Mouse (Mus musculus) liver, embryonic 13.5 days (tissue): ENCODE results near the gene Tmem239. TPM values are rescaled to one million over a fixed set of nuclear protein-coding genes. Genes with fewer than 3 reads are reported as not detected.

ENCODE experiments used
- ATAC-seq: fragments of 200-750 bp; cut with Nextera tagmentation; 2 replicates; pipeline ENCODE4 v1.8.0; 2017; ENCODE audit warnings: low read depth, mild to moderate bottlenecking, moderate number of reproducible peaks, moderate library complexity
- DNase-seq: peaks from one replicate; pipeline ENCODE4 v3.0.0; 2022
- H3K27ac ChIP-seq: fragments of 300-500 bp; sonication (generic); 2 replicates; pipeline ENCODE4 v1.5.1; 2015; ENCODE audit warnings: moderate library complexity, mild to moderate bottlenecking, inconsistent platforms
- H3K27me3 ChIP-seq: fragments of 300-500 bp; sonication (generic); 2 replicates; pipeline ENCODE4 v1.6.1; 2015; ENCODE audit warnings: mild to moderate bottlenecking, inconsistent platforms
- H3K36me3 ChIP-seq: fragments of 300-500 bp; sonication (generic); 2 replicates; pipeline ENCODE4 v1.6.1; 2015; ENCODE audit warnings: mild to moderate bottlenecking, inconsistent platforms
- H3K4me1 ChIP-seq: fragments of 300-500 bp; sonication (generic); replicated peaks from 2 replicates; pipeline ENCODE4 v1.6.1; 2015; ENCODE audit warnings: inconsistent platforms
- H3K4me2 ChIP-seq: fragments of 300-500 bp; sonication (generic); 2 replicates; pipeline ENCODE4 v1.6.1; 2015; ENCODE audit warnings: inconsistent platforms, mild to moderate bottlenecking, moderate library complexity
- H3K4me3 ChIP-seq: fragments of 300-500 bp; sonication (generic); replicated peaks from 2 replicates; pipeline ENCODE4 v1.5.1; 2015; ENCODE audit warnings: mild to moderate bottlenecking, inconsistent platforms
- H3K9ac ChIP-seq: fragments of 300-500 bp; sonication (generic); 2 replicates; pipeline ENCODE4 v1.6.1; 2015; ENCODE audit warnings: mild to moderate bottlenecking, inconsistent platforms
- H3K9me3 ChIP-seq: fragments of 300-500 bp; sonication (generic); replicated peaks from 2 replicates; pipeline ENCODE4 v1.6.1; 2016; ENCODE audit warnings: inconsistent platforms
- WGBS: fragments of 180-500 bp; shearing (Covaris S2); methylation state at CpG from one replicate; pipeline ENCODE4 v1.1.7; 2015; ENCODE audit not compliant: insufficient replicate concordance; 5-methylcytosine and 5-hydroxymethylcytosine counted together
- polyA plus RNA-seq: library from polyadenylated mRNA; unstranded; fragments of >200 nt; fragmentation: Nextera tagmentation; extraction: Ambion mirVana; gene quantifications from 2 replicates; pipeline ENCODE4 v1.2.1, GENCODE M21; 2015

Tmem239 gene
- polyA plus RNA-seq, 1 experiment from 2014 or later: not detected

DNA sequence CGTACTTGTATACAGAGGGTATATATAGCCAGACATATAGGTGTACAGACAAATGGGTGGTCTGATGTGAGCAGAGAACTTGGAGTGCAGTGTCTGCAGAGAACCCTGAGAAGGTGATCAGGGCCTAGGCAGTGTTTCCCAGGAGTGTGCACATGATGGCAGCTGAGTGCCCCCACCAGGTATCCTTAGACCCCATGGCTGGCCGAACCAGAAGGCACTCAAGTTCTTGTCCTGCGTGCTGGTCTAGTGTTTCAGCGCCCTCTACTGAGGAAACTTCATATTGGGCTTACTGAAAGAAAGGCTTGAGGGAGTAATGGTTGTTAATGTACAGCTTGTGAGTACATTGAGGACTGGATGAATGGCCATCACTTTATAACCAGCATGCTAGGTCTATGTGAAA, 26.9 kb downstream of the Tmem239 start:
- Histone ChIP-seq H3K4me3 (no peak overlapping the region), H3K9me3 (no peaks in the 10 kb centered on the region), H3K4me2 (no peak overlapping the region), H3K9ac (no peak overlapping the region), H3K27ac (no peak overlapping the region; the same call in 1 of the 2 replicates), H3K36me3 (peaks cover 32% of the 10 kb centered on the region), H3K4me1 (peaks cover 28% of the 10 kb centered on the region), H3K27me3 (no peaks in the 10 kb centered on the region)
- ATAC-seq (no peak), DNase-seq (no peak)
- WGBS: 25% methylated on average over 4 of the region's 4 CpGs

DNA sequence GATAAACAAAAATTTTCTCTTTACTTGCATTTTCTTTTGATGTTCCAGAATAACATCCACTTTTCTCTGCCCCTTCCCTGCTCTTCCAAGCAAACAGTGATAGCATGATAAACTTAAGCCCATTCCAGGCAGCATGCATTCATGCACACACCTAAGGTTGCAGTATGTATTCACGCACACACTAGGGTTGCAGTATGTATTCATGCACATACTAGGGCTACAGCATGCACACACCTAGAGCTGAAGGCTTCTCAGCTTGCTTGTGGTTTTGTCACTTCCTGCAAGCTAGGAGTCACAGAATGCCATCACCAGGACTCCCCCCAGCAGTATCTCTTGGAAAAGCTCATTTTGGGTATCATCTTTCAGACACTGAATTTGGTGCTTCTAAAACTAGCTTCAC, 30.5 kb downstream of the Tmem239 start:
- WGBS: 84% methylated on average over 1 of the region's 1 CpGs
- no peak overlapping the region for H3K4me2 ChIP-seq
- H3K36me3 ChIP-seq: peaks cover 51% of the 10 kb centered on the region

DNA sequence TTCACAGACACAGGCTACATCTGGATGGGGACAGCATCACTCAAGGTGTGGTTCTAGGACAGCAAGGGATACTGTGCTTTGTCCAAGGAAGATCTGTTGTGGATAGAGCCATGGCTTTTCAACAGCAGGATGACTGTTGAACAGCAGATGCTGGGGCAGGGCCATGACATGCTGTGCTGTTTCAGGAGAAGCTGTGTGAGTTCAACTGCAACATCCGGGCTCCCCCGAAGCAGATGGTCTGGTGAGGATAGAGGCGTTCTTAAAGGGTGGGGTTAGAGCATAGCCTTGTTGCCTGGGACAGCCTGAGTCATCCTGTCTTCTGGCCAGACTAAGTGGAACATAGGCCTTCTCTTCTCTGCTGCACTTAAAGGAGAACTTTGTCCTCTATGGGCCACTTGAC, 32.6 kb downstream of the Tmem239 start:
- Histone ChIP-seq H3K36me3 (peaks cover 66% of the 10 kb centered on the region), H3K27me3 (no peaks in the 10 kb centered on the region), H3K4me2 (no peak overlapping the region), H3K27ac (no peak overlapping the region), H3K9me3 (no peaks in the 10 kb centered on the region), H3K4me3 (no peak overlapping the region), H3K9ac (no peak overlapping the region), H3K4me1 (peaks cover 41% of the 10 kb centered on the region)
- WGBS: 81% methylated on average over 3 of the region's 3 CpGs
- no peak for ATAC-seq
- no peak for DNase-seq

More for the DNA sequence above, 30.5 kb downstream of the Tmem239 start:
- Histone ChIP-seq H3K9ac (no peak overlapping the region), H3K4me1 (peaks cover 38% of the 10 kb centered on the region), H3K9me3 (no peaks in the 10 kb centered on the region), H3K27me3 (no peaks in the 10 kb centered on the region), H3K4me3 (no peak overlapping the region), H3K27ac (no peak overlapping the region)
- ATAC-seq (no peak), DNase-seq (no peak)

DNA sequence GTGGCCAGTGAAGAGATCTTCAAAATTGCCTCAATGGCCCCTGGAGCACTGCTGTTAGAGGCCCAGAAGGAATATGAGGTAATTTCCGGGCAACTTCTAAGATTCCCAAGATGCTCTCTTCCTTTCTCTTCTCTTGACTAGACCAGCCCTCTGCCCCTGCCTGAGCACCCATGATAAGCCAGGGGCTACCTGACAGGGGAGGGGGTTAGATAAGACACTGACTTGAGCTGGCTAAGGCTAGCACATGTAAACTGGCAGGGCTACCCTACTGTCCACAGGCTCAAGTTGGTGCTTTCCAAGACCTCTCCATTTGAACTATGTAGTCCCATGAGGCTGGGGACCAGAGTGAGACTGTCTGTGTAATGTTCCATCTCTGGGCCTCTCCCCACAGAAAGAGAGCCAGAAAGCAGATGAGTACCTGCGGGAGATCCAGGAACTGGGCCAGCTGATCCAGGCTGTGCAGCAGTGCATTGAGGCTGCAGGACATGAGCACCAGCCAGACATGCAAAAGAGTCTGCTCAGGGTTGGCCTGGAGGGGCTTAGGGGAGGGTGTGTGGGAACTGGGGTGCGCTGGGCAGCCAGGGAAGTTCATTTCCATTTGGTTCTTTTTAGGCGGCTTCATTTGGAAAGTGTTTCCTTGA, 33.7 kb downstream of the Tmem239 start:
- H3K27me3 ChIP-seq: no peaks in the 10 kb centered on the region
- H3K9ac ChIP-seq: no peak overlapping the region
- H3K4me3 ChIP-seq: no peak overlapping the region
- DNase-seq (no peak), ATAC-seq (peak; percentile 42; the same call in 1 of the 2 replicates)
- no peaks in the 10 kb centered on the region for H3K9me3 ChIP-seq
- H3K4me2 ChIP-seq: no peak overlapping the region
- peaks cover 75% of the 10 kb centered on the region for H3K36me3 ChIP-seq
- WGBS: 77% methylated on average over 4 of the region's 4 CpGs
- H3K4me1 ChIP-seq: peaks cover 41% of the 10 kb centered on the region
- no peak overlapping the region; the same call in 1 of the 2 replicates for H3K27ac ChIP-seq

DNA sequence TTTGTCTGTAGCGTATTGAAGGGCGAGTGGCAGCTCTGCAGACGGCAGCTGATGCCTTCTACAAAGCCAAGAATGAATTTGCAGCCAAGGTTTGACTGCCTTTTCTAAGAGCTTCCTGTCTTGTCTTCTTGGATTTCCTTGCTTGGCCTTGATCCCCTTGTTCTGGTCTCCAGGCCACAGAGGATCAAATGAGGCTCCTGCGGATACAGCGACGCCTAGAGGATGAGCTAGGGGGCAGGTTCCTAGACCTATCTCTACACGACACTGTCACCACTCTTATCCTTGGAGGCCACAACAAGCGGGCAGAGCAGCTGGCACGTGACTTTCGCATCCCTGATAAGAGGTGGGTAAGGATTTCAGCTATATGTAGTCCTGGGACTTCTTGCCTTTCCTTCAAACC, 35.9 kb downstream of the Tmem239 start:
- H3K4me1 ChIP-seq: peaks cover 41% of the 10 kb centered on the region
- WGBS: 57% methylated on average over 10 of the region's 10 CpGs
- H3K9ac ChIP-seq: no peak overlapping the region
- peak; percentile 81 for ATAC-seq
- H3K27me3 ChIP-seq: no peaks in the 10 kb centered on the region
- H3K4me2 ChIP-seq: no peak overlapping the region
- DNase-seq: peak; percentile 50
- H3K9me3 ChIP-seq: no peaks in the 10 kb centered on the region
- H3K27ac ChIP-seq: no peak overlapping the region
- H3K4me3 ChIP-seq: no peak overlapping the region
- peaks cover 76% of the 10 kb centered on the region for H3K36me3 ChIP-seq

DNA sequence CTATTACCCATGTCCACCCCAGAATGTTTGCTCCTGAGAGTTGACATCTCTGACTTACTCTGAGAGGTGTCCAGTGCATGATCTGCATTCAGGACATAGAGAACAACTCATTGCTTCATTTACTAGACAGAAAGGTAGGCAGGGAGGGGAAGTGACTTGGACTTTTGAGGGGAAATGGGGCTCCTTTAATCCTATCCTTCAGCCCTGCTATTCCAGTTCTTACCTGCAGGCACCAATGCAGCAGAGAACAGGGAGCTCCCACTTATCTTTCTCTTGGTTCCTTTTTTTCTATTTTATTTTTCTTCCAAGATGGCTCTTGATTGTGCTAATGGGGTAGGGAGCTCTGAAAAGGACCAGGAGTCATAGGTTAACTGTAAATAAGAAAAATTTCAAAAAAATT, 42.2 kb downstream of the Tmem239 start:
- Histone ChIP-seq H3K9me3 (no peaks in the 10 kb centered on the region), H3K27me3 (peaks cover 10% of the 10 kb centered on the region), H3K4me3 (no peak overlapping the region), H3K9ac (no peak overlapping the region), H3K36me3 (peaks cover 14% of the 10 kb centered on the region), H3K4me2 (no peak overlapping the region), H3K4me1 (peaks cover 38% of the 10 kb centered on the region), H3K27ac (no peak overlapping the region)
- no peak for ATAC-seq
- no peak for DNase-seq

DNA sequence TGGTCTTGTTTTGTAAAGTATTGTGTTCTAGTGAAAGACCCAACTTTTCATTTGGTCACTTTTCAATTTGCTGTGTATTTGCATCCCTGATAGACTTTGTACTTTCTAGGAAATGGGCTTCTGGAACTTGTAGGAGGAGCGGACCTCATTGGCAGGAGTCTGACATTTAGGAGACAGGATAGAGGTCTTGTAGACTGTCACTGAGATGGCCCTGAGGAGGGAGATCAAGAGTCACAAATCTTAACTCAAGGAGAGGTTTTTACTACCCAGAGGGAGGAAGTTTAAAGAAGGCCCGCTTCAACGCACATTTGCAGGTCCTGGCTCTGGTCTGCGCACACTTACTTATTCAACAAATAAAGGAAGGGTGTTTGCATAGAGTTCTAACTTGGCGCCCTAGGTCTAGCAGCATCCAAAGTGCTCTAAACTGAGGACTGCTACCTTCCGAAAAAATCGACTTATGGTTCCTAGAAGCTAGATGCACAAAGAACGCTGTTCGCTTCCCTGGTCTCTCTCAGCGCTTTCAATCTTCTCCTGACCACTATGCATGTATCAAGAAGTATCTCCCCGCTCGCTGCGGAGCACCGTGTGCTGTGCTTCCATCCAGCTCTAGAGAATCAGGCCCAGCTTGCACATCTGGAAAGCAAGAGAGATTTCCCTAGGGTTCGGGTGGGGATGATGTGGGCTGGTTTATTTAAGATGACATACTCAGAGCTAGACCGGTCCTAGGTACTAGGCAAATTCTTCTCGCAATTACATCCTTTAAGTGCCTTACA, 42.9 kb downstream of the Tmem239 start:
- Histone ChIP-seq H3K9ac (peak overlapping the region; percentile 91), H3K4me1 (peaks cover 42% of the 10 kb centered on the region), H3K27me3 (peaks cover 10% of the 10 kb centered on the region), H3K9me3 (no peaks in the 10 kb centered on the region), H3K36me3 (peaks cover 7% of the 10 kb centered on the region), H3K4me2 (peak overlapping the region; percentile 94), H3K4me3 (peak overlapping the region; percentile 88), H3K27ac (no peak overlapping the region)
- ATAC-seq (no peak), DNase-seq (no peak)
- 9% methylated on average over 17 of the region's 17 CpGs for WGBS

DNA sequence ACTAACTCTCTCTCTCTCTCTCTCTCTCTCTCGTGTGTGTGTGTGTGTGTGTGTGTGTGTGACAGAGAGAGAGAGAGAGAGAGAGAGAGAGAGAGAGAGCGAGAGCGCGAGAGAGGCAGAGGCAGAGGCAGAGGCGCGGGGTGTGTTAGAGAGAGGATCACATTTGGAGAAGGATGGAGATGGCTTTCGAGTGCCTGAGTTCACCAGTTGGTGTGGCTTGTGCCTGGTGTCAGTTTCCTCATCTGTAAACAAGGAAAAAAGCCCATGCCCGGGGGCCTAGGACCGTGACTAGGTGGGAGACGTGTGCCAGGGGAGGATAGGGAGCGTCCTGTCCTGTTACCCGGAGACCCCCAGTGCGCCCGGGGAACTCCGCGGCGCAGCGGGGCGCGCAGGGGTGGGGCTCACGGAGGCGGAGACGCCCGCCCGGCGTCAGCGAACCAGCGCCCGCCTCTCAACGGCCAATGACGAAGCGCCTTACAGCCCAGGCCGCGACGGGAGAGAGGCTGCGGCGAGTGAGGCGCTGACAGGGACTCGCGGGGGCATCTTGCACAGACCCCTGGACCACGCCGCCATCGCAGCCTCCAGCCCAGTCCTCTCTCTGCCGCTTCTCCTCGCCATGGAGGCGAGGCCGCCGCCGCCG, 43.6 kb downstream of the Tmem239 start, which contains the start of gene Ptpra:
Ptpra (plus strand) TSS at position 485 of the 640 bp plus-strand sequence.
- peak within 1 kb of the TSS; percentile 94 for H3K4me2 ChIP-seq
- peaks cover 2% of the 10 kb centered on the region; the same call in 1 of the 2 replicates for H3K36me3 ChIP-seq
- peaks cover 10% of the 10 kb centered on the region for H3K27me3 ChIP-seq
- ATAC-seq: peak; percentile 98
- peak; percentile 83 for DNase-seq
- H3K9ac ChIP-seq: peak within 1 kb of the TSS; percentile 91
- H3K4me3 ChIP-seq: peak within 1 kb of the TSS; percentile 88
- H3K27ac ChIP-seq: peak within 1 kb of the TSS; percentile 84
- under 1% methylated on average over 38 of the region's 50 CpGs for WGBS
- H3K9me3 ChIP-seq: no peaks in the 10 kb centered on the region
- H3K4me1 ChIP-seq: peaks cover 49% of the 10 kb centered on the region

DNA sequence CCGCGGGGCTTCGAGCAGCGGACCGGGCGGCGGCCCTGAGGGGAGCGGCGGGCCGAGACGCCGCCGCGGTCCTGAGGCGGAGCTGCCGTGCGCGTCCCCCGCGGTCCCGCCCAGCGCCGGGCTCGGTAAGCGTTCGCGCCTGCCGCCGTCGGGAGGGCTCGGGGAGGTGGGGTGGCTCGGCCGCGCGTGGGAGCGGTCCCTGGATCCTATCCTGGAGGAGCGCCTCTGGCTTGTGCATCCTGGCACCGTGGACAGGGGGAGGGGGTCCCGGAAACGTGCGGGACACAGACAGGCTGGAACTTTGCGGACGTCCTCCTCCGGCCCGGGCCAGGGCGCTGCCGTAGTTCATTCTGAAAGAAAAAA, 44.1 kb downstream of the Tmem239 start:
- Histone ChIP-seq H3K36me3 (no peaks in the 10 kb centered on the region), H3K9ac (peak overlapping the region; percentile 91), H3K9me3 (no peaks in the 10 kb centered on the region), H3K27ac (peak overlapping the region; percentile 84), H3K27me3 (peaks cover 10% of the 10 kb centered on the region), H3K4me1 (peaks cover 53% of the 10 kb centered on the region), H3K4me3 (peak overlapping the region; percentile 88), H3K4me2 (peak overlapping the region; percentile 94)
- ATAC-seq (peak; percentile 93), DNase-seq (peak; percentile 73)
- WGBS: under 1% methylated on average over 47 of the region's 47 CpGs

DNA sequence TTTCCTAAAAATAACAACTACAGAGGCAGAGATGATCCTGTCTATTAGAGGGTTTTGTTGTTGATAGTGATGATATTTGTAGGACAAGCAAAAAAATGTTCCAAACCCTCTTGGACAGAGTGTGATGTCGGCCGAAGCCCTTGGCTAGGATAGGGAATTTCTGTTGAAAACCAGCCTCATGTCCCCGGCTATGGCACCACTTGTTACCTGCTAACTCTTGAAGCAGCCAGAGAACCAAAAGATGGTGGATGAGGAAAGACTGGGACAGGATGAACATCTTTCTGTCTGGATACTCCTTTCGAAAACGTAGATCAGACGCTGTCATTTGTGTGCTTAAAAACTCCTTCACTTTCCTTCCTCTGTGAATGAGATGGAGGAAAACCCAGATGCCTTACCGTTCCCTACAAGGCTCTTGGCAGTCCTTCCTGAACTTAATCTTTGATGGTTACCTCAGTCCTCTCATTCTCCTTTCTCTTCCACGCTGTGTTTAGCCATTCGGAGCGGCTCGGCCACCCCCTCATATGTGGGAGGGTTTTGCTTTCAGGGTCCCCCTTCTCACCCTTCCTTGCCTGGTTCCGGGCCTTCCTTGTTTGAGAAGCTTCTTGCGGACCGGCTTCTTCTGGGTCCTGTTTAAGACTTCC, 44.9 kb downstream of the Tmem239 start:
- peaks cover 10% of the 10 kb centered on the region for H3K27me3 ChIP-seq
- WGBS: 69% methylated on average over 14 of the region's 14 CpGs
- peaks cover 55% of the 10 kb centered on the region for H3K4me1 ChIP-seq
- H3K9me3 ChIP-seq: no peaks in the 10 kb centered on the region
- ATAC-seq (no peak), DNase-seq (no peak)
- peak overlapping the region; percentile 88 for H3K4me3 ChIP-seq
- peak overlapping the region; percentile 91 for H3K9ac ChIP-seq
- peak overlapping the region; percentile 84; the same call in 1 of the 2 replicates for H3K27ac ChIP-seq
- H3K4me2 ChIP-seq: peak overlapping the region; percentile 94
- no peaks in the 10 kb centered on the region for H3K36me3 ChIP-seq

DNA sequence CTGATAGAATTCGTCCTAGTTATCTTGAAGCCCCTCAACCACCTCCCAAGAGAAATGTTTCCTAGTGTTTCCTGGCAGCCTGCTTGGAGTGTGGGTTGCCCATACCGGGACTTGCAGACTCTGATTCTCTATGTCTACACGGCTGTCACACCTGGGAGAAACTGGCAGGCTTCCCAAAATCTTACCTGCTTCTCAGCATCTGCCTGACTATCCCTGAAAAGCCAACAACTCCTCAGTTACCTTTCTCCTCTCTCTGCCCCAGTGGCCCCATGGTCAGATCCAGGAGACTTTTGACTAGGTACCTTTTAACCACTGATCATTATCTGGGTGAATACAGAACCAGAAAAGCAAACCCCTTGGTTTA, 45.4 kb downstream of the Tmem239 start:
- Histone ChIP-seq H3K36me3 (no peaks in the 10 kb centered on the region), H3K27me3 (peaks cover 10% of the 10 kb centered on the region), H3K4me1 (peaks cover 55% of the 10 kb centered on the region), H3K9me3 (no peaks in the 10 kb centered on the region), H3K9ac (peak overlapping the region; percentile 91), H3K27ac (no peak overlapping the region), H3K4me3 (peak overlapping the region; percentile 88), H3K4me2 (peak overlapping the region; percentile 94)
- DNase-seq (no peak), ATAC-seq (no peak)
- 55% methylated on average over 3 of the region's 3 CpGs for WGBS
